Comparison of ENCODE assay signal across 9 mouse cellular contexts in genomic region chr1:134195571-134195970, GRCm38 (mm10). TPM values are rescaled to one million over a fixed set of nuclear protein-coding genes. Genes with fewer than 3 reads are reported as not detected.
DNase-seq lines count a peak whose midpoint lies in the region; ATAC-seq and TF ChIP-seq lines count a peak whose summit lies in the region.
"Had no signal": no experiment of that assay in that cellular context is flagged by ENCODE, and none has a peak within 500 bp of the region (broad histone marks: within the 10 kb centered on the region; RNA-seq: fewer than 3 reads in every experiment).

No protein-coding gene starts in this region.

- H3K4me3 ChIP-seq in forebrain, embryonic 13.5 days, result no peak overlapping the region
- no peak overlapping the region for H3K4me3 ChIP-seq in forebrain, postnatal 0 days (ENCODE audit: low read depth, low read length)
- no peak overlapping the region for H3K4me3 ChIP-seq in lung, embryonic 14.5 days (ENCODE audit: low read depth, low read length)
- H3K4me3 ChIP-seq in forebrain, embryonic 16.5 days (replicated peaks; ENCODE audit: low read length), result no peak overlapping the region
- H3K4me3 ChIP-seq: liver, embryonic 13.5 days had no signal

- no peaks in the 10 kb centered on the region for H3K9me3 ChIP-seq in forebrain, embryonic 13.5 days (replicated peaks)
- H3K9me3 ChIP-seq in forebrain, postnatal 0 days (ENCODE audit: low read length), result no peaks in the 10 kb centered on the region
- H3K9me3 ChIP-seq in lung, embryonic 14.5 days (ENCODE audit: low read depth, low read length), result no peaks in the 10 kb centered on the region
- H3K9me3 ChIP-seq in forebrain, embryonic 16.5 days (ENCODE audit: control insufficient read depth, low read length), result no peaks in the 10 kb centered on the region
- H3K9me3 ChIP-seq: liver, embryonic 13.5 days had no signal

- TF ChIP-seq CTCF in forebrain, postnatal 0 days (IDR thresholded peaks at IDR 0.05; ENCODE audit: low read depth), result no peak
- TF ChIP-seq CTCF in lung, embryonic 14.5 days (IDR thresholded peaks at IDR 0.05; ENCODE audit: low read depth), result no peak

- H3K4me2 ChIP-seq in forebrain, embryonic 13.5 days, result no peak overlapping the region
- no peak overlapping the region for H3K4me2 ChIP-seq in forebrain, postnatal 0 days (ENCODE audit: low read depth)
- no peak overlapping the region for H3K4me2 ChIP-seq in lung, embryonic 14.5 days
- H3K4me2 ChIP-seq in forebrain, embryonic 16.5 days (ENCODE audit: low read length), result no peak overlapping the region
- H3K4me2 ChIP-seq: liver, embryonic 13.5 days had no signal

- WGBS in forebrain, embryonic 13.5 days, result 50% methylated on average over 3 of the region's 3 CpGs
- 30% methylated on average over 3 of the region's 3 CpGs for WGBS in forebrain, postnatal 0 days
- WGBS in lung, embryonic 14.5 days, result 25% methylated on average over 3 of the region's 3 CpGs
- WGBS in forebrain, embryonic 16.5 days, result 39% methylated on average over 3 of the region's 3 CpGs

- peak overlapping the region; percentile 14; the same call in 1 of the 2 replicates for H3K27ac ChIP-seq in forebrain, embryonic 13.5 days
- no peak overlapping the region for H3K27ac ChIP-seq in forebrain, postnatal 0 days (ENCODE audit: low read depth, low read length)
- no peak overlapping the region; the same call in 1 of the 2 replicates for H3K27ac ChIP-seq in lung, embryonic 14.5 days (ENCODE audit: low read depth)
- H3K27ac ChIP-seq in forebrain, embryonic 16.5 days (ENCODE audit: low read length), result no peak overlapping the region
- H3K27ac ChIP-seq: liver, embryonic 13.5 days had no signal

- no peak overlapping the region for H3K9ac ChIP-seq in forebrain, embryonic 13.5 days
- H3K9ac ChIP-seq in forebrain, postnatal 0 days, result no peak overlapping the region
- H3K9ac ChIP-seq in lung, embryonic 14.5 days, result no peak overlapping the region
- H3K9ac ChIP-seq in forebrain, embryonic 16.5 days (replicated peaks; ENCODE audit: low read depth, low read length), result no peak overlapping the region
- H3K9ac ChIP-seq: liver, embryonic 13.5 days had no signal

- H3K36me3 ChIP-seq in forebrain, embryonic 13.5 days (ENCODE audit: poor library complexity, severe bottlenecking), result no peaks in the 10 kb centered on the region
- H3K36me3 ChIP-seq in forebrain, postnatal 0 days (ENCODE audit: insufficient read depth), result no peaks in the 10 kb centered on the region
- no peaks in the 10 kb centered on the region for H3K36me3 ChIP-seq in lung, embryonic 14.5 days (ENCODE audit: insufficient read depth)
- no peaks in the 10 kb centered on the region for H3K36me3 ChIP-seq in forebrain, embryonic 16.5 days (ENCODE audit: control insufficient read depth, insufficient read depth)
- H3K36me3 ChIP-seq: liver, embryonic 13.5 days had no signal

- ATAC-seq in forebrain, embryonic 13.5 days, result no peak
- ATAC-seq in forebrain, postnatal 0 days, result no peak
- ATAC-seq in lung, embryonic 14.5 days (ENCODE audit: insufficient read depth), result peak; percentile 18; the same call in 1 of the 2 replicates
- ATAC-seq in forebrain, embryonic 16.5 days, result 0 out of 2 replicates have a peak, but pooled peaks have one; percentile 23

- no peaks in the 10 kb centered on the region for H3K27me3 ChIP-seq in forebrain, embryonic 13.5 days
- H3K27me3 ChIP-seq in forebrain, postnatal 0 days (ENCODE audit: insufficient read depth, low read length), result no peaks in the 10 kb centered on the region
- no peaks in the 10 kb centered on the region for H3K27me3 ChIP-seq in lung, embryonic 14.5 days (ENCODE audit: insufficient read depth, low read length)
- no peaks in the 10 kb centered on the region for H3K27me3 ChIP-seq in forebrain, embryonic 16.5 days (replicated peaks; ENCODE audit: control insufficient read depth, insufficient read depth, low read length)

- peaks cover 13% of the 10 kb centered on the region for H3K4me1 ChIP-seq in forebrain, embryonic 13.5 days
- H3K4me1 ChIP-seq in forebrain, postnatal 0 days (ENCODE audit: insufficient read depth), result peaks cover under 1% of the 10 kb centered on the region
- peaks cover 5% of the 10 kb centered on the region; the same call in 1 of the 2 replicates for H3K4me1 ChIP-seq in lung, embryonic 14.5 days (ENCODE audit: insufficient read depth)
- peaks cover 10% of the 10 kb centered on the region for H3K4me1 ChIP-seq in forebrain, embryonic 16.5 days (replicated peaks; ENCODE audit: control insufficient read depth, insufficient read depth, low read length)

- DNase-seq in forebrain, postnatal 0 days, result no peak
- DNase-seq in lung, embryonic 14.5 days, result peak; percentile 7
- DNase-seq in lung, postnatal 4 days, result no peak
- DNase-seq in right cerebral cortex, postnatal 25 days, result peak; percentile 52
- DNase-seq in adrenal gland, adult 8-10 months, result no peak
- no peak for DNase-seq in spleen, postnatal 10 days (ENCODE audit: low spot score in 2 of 2)
- DNase-seq: liver, embryonic 13.5 days had no signal

RNA-seq across cellular contexts. Expression of gene Mybph, which starts 2.3 kb away (rescaled TPM):
- not detected in 2 replicates for polyA plus RNA-seq in forebrain, embryonic 13.5 days (2015; fragmentation: Nextera tagmentation; extraction: Ambion mirVana)
- total RNA-seq in forebrain, postnatal 0 days (2014; rRNA removed), result 0.10 and 0.23 TPM in 2 replicates
- polyA plus RNA-seq in forebrain, postnatal 0 days (2015; fragmentation: Nextera tagmentation; extraction: Ambion mirVana), result 0.12 TPM in 1 of 2 replicates, not detected in the other
- not detected in 2 replicates for polyA plus RNA-seq in lung, embryonic 14.5 days (2014; fragmentation: Nextera tagmentation; extraction: Ambion mirVana)
- 0.24 TPM in 1 of 2 replicates, not detected in the other for polyA plus RNA-seq in forebrain, embryonic 16.5 days (2015; fragmentation: Nextera tagmentation; extraction: Ambion mirVana)
- total RNA-seq in adrenal gland, adult 8-10 months (2022), result under 1 TPM in 2 of 4 experiments, not detected in 2; 0.17 to 0.24 TPM

RNA-seq across cellular contexts. Expression of gene Chil1, which starts 13.6 kb away (rescaled TPM):
- polyA plus RNA-seq in forebrain, embryonic 13.5 days (2015; fragmentation: Nextera tagmentation; extraction: Ambion mirVana), result 2.0 and 3.2 TPM in 2 replicates
- total RNA-seq in forebrain, postnatal 0 days (2014; rRNA removed), result 0.38 and 1.3 TPM in 2 replicates
- 3.3 and 4.1 TPM in 2 replicates for polyA plus RNA-seq in forebrain, postnatal 0 days (2015; fragmentation: Nextera tagmentation; extraction: Ambion mirVana)
- 0.54 TPM in 1 of 2 replicates, not detected in the other for polyA plus RNA-seq in lung, embryonic 14.5 days (2014; fragmentation: Nextera tagmentation; extraction: Ambion mirVana)
- 1.9 and 2.1 TPM in 2 replicates for polyA plus RNA-seq in forebrain, embryonic 16.5 days (2015; fragmentation: Nextera tagmentation; extraction: Ambion mirVana)
- total RNA-seq in adrenal gland, adult 8-10 months (2022), result 1 to 10 TPM in 3 of 4 experiments, under 1 TPM in 1; 0.74 to 1.6 (median 1.3) TPM

RNA-seq across cellular contexts. Expression of gene Adora1, which starts 39.7 kb away (rescaled TPM):
- 3.3 and 4.6 TPM in 2 replicates for polyA plus RNA-seq in forebrain, embryonic 13.5 days (2015; fragmentation: Nextera tagmentation; extraction: Ambion mirVana)
- 38.4 and 41.5 TPM in 2 replicates for total RNA-seq in forebrain, postnatal 0 days (2014; rRNA removed)
- polyA plus RNA-seq in forebrain, postnatal 0 days (2015; fragmentation: Nextera tagmentation; extraction: Ambion mirVana), result 29.3 and 37.5 TPM in 2 replicates
- 0.30 and 0.92 TPM in 2 replicates for polyA plus RNA-seq in lung, embryonic 14.5 days (2014; fragmentation: Nextera tagmentation; extraction: Ambion mirVana)
- 21.3 and 21.5 TPM in 2 replicates for polyA plus RNA-seq in forebrain, embryonic 16.5 days (2015; fragmentation: Nextera tagmentation; extraction: Ambion mirVana)
- total RNA-seq in adrenal gland, adult 8-10 months (2022), result 100 to 1,000 TPM; 162 to 296 (median 242) TPM

Comparison
In these comparisons a context has a peak if more than half of its experiments do, and no peak if none do; other contexts are left out.
1. ATAC-seq: peak in lung, embryonic 14.5 days (single experiment) and forebrain, embryonic 16.5 days (single experiment); none in forebrain, embryonic 13.5 days (single experiment) and forebrain, postnatal 0 days (single experiment).
2. DNase-seq: peak in lung, embryonic 14.5 days (single experiment) and right cerebral cortex, postnatal 25 days (single experiment); none in forebrain, postnatal 0 days (single experiment), lung, postnatal 4 days (0 of 2), adrenal gland, adult 8-10 months (single experiment) and spleen, postnatal 10 days (0 of 2).